Mouse (Mus musculus): ENCODE measurements around the gene Nod1.
"Not testable (repeated sequence)": the region's sequence is repeated elsewhere in the genome, so short reads cannot be mapped to it uniquely, and the experiment has no call there.

Gene Nod1

DNA sequence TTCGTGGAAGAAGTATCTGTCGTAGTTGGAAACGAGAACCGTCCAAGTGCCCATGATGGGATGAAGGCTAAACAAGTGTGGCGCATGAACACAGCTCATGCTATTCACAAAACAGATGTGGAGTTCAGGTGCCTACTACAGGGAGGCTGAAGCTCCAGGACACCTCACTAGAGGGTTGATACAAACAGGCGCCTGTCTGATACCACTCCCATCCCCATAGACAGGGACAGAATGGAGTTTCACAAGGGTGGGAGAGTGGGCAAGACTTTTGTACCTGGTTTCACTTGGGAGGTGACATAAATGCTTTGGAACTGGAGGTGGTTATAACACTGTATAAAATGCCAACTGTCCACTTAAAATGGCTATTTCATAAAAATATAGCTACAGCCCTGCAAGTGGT is 7.0 kb upstream of the Nod1 start:
- no peak for DNase-seq (ENCODE audit: low spot score)

DNA sequence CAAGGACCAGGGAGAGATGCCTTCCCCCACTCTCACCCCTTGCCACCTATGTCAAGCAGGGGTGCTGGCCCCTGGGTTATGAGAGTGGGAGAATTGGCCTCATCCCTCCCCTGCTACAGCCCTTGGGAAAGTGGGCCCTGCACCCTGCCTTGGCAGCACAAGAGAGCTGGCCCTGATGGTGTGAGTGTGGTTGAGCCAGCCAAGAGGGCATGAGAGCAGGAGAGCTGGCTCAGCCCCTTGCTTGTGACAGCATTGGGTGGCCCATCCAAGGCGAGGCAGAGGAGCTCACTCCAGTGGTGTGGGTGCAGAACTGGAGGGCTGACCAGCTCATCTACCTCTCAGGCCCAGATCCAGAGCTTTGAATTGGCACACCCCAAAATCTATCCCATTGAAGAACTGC is 3.2 kb upstream of the Nod1 start:
- no peak for DNase-seq (ENCODE audit: low spot score)

DNA sequence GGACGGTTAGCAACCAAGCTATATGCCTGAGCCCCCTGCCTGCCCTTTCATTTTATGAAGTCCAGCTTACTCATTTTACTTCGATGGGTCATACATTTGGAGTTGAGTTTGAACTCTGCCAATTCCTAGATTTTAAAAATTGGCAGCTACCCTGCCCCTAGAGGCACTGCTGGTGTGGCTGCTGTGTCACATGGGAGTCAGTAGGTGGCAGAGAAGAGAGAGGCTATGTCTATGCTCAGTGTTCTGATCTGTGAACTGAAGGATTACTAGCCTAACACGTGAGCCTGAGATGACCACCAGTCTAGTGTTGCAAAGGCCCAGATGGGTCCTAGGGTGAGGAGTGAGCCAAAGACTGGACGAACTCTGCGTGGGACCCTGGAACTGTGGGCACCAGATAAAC is 2.1 kb upstream of the Nod1 start:
- peak; percentile 56 for DNase-seq (ENCODE audit: low spot score)

DNA sequence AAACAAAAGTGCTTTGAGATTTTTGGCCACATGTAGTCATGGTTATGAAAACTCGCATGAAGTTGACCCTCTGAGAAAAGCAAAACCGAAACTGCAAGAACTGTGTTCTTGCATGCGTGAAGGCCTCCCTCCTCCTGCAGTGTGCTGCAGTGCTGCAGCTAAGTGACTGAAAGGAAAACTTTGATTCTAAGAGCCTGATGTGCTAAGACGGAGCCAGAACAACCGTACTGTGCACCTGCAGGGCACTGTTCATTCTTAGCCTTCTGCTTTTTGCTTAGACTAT is 458 bp upstream of the Nod1 start:
- peak; percentile 57 for DNase-seq (ENCODE audit: low spot score)

DNA sequence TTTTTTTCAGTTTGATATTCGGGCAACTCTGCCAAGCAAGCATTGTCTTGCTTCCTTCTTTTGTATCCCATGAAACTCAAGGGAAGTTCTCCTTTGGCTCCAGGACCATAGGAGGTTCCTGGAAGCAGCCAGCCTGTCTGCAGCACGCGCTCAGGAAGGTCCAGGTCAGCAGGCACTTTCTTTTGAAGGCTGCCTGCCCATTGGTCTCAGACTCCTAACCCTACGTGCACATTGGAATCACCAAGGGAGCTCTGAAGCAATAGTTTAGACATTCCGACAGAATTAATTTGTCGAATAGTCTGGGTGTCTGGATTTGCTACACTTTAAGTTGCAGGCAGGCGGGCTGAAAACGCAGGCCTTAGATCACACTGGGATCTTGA is 691 bp downstream of the Nod1 start:
- DNase-seq (ENCODE audit: low spot score), result peak; percentile 43

DNA sequence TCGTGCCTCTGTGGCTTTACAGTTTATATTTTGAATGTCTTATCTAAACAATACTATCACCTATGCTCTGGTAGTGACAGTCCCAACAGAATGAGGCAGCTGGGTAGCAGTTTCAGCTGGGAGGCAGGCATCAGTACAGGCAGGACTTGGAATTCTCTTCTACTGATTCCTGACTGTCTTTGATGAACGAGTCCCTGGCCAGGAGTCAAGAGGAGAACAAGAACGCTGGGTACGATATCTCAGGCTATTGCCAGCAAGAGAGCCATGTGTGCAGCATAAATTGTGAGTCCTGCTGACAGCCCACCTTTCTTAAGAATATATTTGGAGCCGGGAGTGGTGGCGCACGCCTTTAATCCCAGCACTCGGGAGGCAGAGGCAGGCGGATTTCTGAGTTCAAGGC is 1.9 kb downstream of the Nod1 start:
- no peak for DNase-seq (ENCODE audit: low spot score)

DNA sequence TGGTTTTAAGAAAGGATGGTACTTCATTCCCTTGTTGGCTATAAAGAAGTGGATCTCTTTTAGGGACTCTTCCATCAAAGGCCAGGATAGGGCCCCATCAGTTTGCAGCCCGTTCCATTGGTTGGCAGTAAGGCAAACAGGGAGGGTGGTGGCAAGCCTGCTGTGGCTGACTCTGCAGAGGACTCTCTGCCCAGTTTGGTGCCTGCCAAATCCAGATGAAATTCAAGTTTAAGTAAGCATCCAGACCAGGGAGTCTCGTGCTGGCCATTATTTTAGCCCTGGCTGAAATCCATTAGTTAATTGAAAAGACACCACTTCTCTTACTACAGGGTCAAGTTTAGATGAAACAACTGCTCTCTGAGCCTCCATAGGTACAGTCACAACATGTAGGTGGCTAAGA is 2.6 kb downstream of the Nod1 start:
- no peak for DNase-seq (ENCODE audit: low spot score)

DNA sequence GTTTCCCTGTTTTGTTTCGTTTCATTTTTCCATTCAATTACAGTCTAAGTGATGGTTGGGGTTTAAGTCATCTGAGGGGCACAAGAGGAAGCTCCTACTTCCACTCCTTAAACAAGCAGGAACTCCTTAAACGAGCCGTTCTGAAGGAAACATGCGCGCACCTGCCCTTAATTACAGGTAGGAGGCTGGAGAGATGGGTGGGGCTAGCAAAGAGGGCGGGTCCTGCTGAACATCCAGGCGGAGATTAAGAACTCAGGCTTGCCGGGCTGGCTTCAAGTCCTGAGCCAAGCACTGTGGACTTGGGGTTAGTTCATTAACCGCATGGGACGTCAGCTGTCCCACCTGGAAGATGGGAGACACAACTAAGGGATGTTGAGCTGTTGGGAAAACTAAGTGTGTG is 4.8 kb downstream of the Nod1 start:
- DNase-seq (ENCODE audit: low spot score), result no peak

DNA sequence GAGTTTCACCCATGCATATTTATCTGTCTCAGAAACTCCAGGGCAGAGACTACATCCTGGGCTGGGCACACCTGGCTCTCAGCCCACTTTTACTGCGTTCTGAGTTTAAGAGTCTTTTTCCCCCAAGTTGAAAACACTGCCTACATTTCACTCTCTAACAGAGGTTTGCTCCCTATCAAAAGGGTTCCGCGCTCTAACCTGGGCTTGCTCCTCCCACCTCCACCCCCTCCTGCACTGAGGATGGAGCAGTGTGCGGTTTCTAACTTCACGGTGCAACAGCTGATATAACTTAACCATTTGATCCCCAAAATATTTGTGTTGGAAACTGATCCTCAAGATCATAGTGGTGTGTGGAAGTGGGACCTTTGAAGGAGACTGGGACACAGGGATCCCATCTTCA is 7.2 kb downstream of the Nod1 start:
- no peak for DNase-seq (ENCODE audit: low spot score)

DNA sequence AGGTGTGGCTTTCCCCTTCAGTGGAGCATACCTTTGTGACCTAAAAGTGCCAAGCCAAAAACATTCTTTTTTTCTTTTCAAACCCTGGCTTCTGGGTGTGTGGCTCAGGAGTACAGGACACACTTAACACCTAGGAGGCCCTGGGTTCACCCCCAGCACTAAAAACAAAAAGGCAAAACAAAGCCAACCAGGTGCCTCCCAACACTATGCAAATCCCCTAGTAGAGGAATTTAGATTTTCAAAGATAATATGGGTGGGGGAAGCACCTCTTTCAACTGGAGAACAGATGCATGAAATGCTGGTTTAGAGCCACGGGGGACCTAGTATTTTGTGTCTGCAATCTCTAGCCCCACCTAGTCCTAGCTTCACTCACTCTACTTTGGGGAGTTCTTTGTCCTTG is 7.7 kb downstream of the Nod1 start:
- no peak for DNase-seq (ENCODE audit: low spot score)

DNA sequence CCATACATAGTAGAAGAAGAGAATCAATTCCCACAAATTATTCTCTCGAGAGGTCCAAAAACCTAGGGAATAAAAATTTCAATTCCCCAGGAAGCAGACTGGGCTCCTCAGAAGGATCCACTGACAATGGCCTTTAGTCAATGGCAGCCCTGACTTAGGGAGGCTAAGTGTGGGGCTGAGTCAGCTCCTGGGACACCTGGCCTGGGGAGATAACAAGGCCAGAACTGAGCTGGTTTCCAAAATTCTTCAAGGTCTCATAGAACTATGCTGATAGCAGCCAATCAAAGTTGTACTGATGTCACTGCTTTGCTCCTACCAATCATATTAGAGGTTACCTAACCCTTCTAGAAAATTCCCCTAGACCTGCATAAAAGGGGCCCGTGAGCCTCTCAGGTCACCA is 8.8 kb downstream of the Nod1 start:
- no peak for DNase-seq (ENCODE audit: low spot score)

DNA sequence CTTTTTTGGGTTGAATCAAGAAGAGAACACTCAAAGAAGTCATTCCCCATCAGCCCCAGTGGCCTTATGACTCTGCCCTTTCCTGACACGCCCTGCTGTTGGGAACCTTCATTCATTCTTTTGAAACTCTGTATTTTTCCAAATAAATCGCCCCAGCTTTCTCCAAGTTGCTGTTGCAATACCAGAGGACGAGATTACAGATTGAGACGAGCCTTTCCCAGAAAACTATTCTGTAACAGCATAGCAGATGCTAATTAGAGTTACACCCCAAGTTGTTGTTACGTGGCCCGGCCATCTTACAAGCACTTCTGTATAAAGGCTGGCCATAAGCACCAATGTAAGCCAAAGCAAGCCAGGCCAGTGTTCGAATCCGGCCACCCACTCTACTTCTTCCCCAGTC is 14.8 kb downstream of the Nod1 start:
- no peak for DNase-seq (ENCODE audit: low spot score)

DNA sequence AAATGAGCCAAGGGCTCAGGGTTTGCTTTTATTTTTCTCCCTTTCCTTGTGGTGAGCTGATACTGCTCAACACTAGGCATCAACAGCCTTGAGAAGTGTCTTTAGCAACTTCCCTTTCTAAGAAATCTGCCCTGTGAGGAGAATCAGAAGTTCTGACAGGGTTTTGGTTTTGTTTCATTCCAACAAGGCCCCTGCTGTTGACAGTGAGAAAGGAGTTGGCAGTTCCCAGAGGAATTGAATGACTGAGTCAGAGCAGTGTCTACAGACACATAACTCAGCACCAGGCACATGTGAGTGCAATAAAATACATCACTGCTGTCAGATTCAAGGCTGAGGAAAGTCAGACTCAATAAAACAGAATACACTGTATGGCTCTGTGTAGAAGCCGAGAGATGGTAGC is 16.0 kb downstream of the Nod1 start:
- peak; percentile 59 for DNase-seq (ENCODE audit: low spot score)

DNA sequence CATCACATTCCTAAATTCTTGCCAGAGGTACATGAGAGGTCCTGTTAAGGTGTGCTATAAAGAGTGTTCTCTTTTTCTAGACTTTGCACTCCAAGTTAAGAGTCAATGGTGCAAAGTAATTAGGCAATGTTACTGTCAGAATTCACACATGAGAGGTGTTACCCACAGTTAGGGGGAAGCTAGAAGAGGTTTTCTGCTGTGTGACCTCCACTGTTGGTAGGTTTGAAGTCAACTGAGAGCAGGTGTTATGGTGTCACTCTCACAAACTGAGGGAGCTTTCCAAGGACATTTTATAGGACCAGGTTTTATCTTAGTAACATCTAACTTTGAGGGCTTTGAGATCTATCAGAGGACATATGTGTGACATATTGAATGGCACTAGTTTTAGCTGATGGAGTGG is 16.5 kb downstream of the Nod1 start:
- no peak for DNase-seq (ENCODE audit: low spot score)

DNA sequence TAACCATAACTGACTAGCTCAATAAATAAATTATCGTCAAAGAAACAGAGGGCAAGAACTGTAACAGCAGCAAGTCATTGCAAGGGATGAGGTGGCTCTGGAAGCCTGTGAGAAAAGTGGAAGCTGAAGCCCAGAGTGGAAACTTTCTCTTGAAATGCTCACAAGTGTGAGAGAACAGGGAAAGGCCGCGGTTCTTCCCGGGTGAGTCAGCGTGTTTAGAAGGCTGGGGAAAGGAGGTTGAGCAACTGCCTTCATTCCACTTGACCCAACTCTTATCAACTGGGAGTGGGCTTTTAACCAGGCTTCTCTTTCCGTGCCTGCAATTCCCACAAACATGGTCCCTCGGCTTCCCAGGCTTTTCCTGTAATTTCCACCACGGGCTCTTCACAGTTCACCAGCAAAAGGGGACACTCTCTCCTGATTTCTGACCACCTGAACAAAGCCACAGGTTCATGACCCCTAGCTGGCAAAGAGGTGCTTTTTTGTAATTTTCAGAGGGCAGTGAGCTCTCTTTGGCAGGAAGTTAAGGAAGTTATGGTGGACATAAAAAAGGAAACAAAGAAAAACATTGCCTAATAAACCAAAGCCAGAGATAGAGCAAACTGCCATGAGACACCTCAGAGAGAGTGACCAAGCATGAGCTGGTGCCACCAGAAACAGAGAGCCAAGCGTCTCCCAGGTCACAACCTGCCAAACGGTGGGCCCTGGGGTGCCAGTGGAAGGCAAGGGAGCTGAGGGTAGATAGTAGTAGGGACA is 17.6 kb downstream of the Nod1 start:
- DNase-seq (ENCODE audit: low spot score), result peak; percentile 89

DNA sequence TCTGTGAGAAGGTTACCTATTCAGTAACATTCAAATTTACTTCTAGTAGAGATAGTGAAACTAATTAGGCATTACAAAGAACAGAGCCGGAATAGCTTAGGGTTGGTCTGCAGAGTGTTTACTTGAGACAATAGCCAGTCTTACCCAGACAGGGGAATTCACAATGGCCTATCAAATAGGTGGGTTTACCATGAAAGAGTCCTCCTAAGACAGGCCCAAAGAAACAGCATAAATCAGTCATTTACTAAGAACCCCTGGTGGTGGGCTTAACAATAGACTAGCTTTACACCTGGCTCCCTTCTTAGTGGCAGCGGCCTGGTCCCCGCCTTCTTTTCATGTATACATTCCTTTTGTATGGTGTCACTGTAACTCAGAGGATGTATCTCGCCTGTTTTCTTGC is 19.0 kb downstream of the Nod1 start:
- DNase-seq (ENCODE audit: low spot score), result not testable (repeated sequence)

DNA sequence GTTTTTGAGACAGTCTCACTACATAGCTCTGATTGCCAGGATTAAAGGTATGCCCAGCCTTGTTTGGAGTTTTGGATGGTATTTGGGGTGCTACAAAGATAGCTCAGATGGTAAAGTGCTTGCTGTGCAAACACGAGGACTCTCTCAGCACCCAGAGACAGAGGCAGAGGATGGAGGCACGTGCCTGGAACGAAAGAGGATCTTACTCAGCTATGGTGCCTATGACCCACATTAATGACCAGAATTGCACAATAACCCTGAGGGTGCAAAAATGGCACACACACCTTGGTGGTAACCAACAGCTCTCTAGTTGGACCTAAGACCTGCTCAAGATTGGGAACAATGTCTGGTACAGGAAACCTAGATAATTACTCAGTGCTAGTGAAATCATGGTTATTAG is 19.9 kb downstream of the Nod1 start:
- no peak for DNase-seq (ENCODE audit: low spot score)

DNA sequence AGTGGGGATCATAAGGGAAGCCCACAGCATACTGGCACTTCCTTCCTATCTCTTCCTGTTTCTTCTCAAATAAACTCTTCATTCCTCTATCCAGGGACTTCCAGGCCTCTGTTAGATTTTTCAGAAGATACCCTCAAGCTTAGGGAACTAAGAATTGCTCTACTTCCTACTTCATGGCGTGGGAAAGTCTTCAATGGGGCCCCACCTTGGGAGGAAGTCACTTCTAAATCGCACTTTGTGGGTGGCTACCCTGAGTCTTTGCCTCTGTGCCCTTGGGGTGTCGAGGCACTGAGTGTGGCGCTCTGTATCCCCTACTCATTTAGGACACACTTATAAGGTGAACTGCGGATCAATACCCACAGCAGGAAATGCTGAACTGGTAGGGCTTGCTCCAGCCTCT is 23.7 kb downstream of the Nod1 start:
- no peak for DNase-seq (ENCODE audit: low spot score)

DNA sequence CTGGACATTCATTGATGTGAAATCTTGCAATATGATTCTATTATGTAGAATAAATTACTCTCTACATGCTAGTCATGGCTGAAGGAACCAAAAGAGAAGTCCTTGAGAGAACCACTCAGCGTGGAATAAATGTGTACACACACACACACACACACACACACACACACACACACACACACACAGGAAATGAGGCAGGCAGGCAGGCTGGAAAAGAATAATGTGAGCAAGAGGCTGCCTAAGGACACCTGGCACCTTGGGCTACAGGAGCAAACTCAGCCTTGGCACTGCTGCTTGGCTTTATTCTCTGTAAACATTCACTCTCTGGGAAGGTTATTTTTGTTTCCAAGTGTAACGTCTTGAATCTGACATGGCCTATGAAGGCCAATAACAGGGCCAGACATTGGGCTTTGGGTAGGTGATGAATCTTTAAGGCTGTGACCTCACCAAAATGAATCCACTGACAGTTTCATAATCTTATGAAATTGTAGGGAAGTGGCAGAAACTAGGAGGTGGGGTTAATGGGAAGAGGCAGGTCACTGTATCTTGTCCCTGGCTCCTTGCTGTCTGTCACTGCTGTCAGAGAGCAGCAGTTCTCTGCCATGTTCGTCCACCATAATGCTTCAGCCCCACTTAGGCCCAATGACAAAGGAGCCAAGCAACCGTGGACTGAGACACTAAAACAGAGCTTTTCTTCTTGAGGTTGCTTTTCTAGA is 26.0 kb downstream of the Nod1 start:
- DNase-seq (ENCODE audit: low spot score), result no peak

DNA sequence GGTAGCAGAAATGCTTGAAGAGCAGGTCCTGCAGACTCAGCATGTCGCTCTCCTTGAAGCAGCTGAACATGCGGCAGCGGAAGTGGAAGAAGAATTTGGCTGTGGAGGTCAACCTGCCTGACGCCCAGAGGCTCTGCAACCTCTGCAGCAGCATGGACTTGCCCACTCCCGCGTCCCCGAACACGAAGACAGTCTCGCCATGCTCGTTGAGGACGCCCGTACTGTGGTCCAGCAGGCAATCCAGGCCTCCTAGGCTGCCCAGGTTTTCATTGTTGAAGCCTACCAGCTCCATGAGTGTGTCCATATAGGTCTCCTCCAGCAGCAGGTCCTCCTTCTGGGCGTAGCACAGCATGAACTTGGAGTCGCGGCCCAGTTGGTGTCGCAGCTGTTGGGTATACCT is 27.9 kb downstream of the Nod1 start:
- no peak for DNase-seq (ENCODE audit: low spot score)

DNA sequence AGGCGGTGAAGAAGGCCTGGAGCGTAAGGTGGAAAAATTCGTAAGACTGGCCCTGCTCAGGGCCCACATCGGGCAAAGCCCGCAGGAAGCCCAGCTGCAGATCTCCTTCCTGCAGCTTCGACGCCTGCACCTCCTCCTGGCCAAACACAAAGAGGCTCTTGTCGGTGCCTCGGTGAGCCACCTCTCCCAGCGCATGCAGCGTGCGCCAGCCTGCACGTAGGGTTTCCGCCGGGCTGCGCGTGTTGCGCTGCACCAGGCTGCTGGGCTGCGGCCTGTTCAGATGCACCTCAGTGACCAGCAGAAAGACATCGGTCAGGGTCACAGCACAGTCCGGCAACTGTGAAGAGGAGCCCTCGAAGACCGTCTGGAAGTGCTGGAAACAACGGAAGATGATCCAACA is 28.7 kb downstream of the Nod1 start:
- DNase-seq (ENCODE audit: low spot score), result no peak

DNA sequence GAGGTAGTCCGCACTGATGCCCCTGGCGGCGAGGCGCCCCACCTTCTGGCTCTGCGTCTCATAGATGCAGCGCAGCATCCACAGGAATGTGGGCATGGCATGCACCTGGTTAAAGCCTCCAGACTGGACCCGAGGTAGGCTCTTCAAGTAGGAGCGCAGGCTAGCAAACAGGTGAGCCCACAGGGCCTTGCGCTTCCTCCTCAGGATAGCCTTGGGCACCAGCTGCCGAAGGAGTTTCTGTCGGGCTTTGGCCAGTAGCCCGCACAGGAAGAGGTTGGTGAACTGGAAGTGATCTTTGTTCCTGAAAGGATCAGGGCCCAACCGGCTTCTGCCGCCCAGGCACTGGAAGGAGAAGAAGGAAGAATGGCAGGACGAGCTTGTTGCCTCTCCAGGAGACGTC is 29.1 kb downstream of the Nod1 start:
- DNase-seq (ENCODE audit: low spot score), result no peak

DNA sequence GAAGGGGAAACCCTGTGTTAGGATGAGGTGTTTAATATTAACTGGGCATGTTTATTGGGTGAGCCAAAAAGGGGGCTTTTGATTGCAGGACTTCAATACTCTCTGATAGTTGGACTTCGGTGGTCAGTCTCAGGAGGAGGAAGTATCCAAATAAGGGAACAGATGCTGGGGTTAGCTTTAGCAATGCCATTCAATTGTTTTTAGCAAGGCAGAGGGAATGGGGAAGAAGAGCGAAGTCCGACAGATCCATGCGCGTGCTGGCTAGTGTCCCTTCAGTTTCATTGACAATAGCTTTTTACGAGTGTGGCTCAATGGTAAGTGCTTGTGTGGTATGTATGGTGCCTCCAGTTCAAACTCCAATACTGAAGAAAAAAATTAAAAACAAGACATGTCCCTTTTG is 31.3 kb downstream of the Nod1 start:
- DNase-seq (ENCODE audit: low spot score), result no peak

DNA sequence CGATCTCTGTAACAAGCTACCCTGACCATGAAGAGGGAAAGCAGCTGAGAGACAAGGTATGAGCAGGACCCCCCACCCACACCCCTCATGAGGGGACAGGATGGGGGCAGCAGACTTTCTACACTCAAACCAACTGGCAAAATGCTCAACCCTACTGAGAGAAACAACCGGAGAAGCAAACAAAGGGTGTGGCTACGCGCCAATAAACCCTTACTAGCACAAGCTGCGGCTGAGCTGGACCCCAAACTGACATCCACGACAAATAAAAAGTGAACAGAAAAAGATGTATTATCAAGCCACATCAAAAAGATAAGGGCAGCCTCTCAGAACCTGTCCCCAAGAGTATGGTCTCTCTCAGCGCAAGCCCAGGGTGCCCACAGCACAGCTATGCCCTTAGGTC is 32.3 kb downstream of the Nod1 start:
- no peak for DNase-seq (ENCODE audit: low spot score)

All from lung, postnatal 25 days (tissue).